Mouse (Mus musculus) spleen, adult 2 months (tissue): ENCODE measurements around the gene Echs1. TPM values are rescaled to one million over a fixed set of nuclear protein-coding genes. Genes with fewer than 3 reads are reported as not detected.
"Not testable (repeated sequence)": the region's sequence is repeated elsewhere in the genome, so short reads cannot be mapped to it uniquely, and the experiment has no call there.

Experiments
- DNase-seq, 2 experiments: peaks; one replicate each; pipeline versions ENCODE4 v3.0.0 to v3.0.0-alpha.2; 2012 to 2021; ENCODE audit warnings: low spot score in 2 of 2, low read depth in 1 of 2
- H3K27ac ChIP-seq: fragments of 200-500 bp; 2 replicates; pipeline ENCODE4 v1.5.1; 2012; ENCODE audit warnings: low read length, inconsistent platforms; ENCODE audit not compliant: insufficient read depth
- H3K27me3 ChIP-seq: fragments of 200-500 bp; 2 replicates; pipeline ENCODE4 v1.6.1; 2012; ENCODE audit warnings: mild to moderate bottlenecking, moderate library complexity, low read length, inconsistent platforms; ENCODE audit not compliant: control insufficient read depth, insufficient read depth
- H3K36me3 ChIP-seq: fragments of 200-500 bp; 2 replicates; pipeline ENCODE4 v1.6.1; 2012; ENCODE audit warnings: mild to moderate bottlenecking, low read length, inconsistent platforms; ENCODE audit not compliant: control insufficient read depth, insufficient read depth
- H3K4me1 ChIP-seq: fragments of 200-500 bp; 2 replicates; pipeline ENCODE4 v1.6.1; 2011; ENCODE audit warnings: inconsistent platforms; ENCODE audit not compliant: control insufficient read depth, insufficient read depth, insufficient read length
- H3K4me3 ChIP-seq: fragments of 200-500 bp; 2 replicates; pipeline ENCODE4 v1.5.1; 2011; ENCODE audit warnings: mild to moderate bottlenecking, inconsistent platforms; ENCODE audit not compliant: insufficient read depth, insufficient read length; ENCODE audit errors: extremely low read depth
- CTCF ChIP-seq: fragments of 200-500 bp; IDR thresholded peaks from 2 replicates; pipeline ENCODE4 v1.5.1; 2011; ENCODE audit warnings: mild to moderate bottlenecking, inconsistent platforms; ENCODE audit not compliant: insufficient read depth, insufficient read length, insufficient replicate concordance; ENCODE audit errors: extremely low read depth
- POLR2A ChIP-seq: fragments of 200-500 bp; IDR thresholded peaks from 2 replicates; pipeline ENCODE4 v1.6.1; 2011; ENCODE audit warnings: low read depth, low read length, inconsistent platforms
- WGBS: fragments of 180-500 bp; shearing (Covaris S2); methylation state at CpG from one replicate; pipeline ENCODE4 v1.1.7; 2018; 5-methylcytosine and 5-hydroxymethylcytosine counted together
- polyA plus RNA-seq: library from polyadenylated mRNA; depleted of rRNA; stranded (reverse); fragments of >200 nt; gene quantifications from 2 replicates; pipeline ENCODE4 v1.2.3, GENCODE M21; 2012

The Echs1 gene
- polyA plus RNA-seq, 1 experiment, result 29.5 TPM

DNA sequence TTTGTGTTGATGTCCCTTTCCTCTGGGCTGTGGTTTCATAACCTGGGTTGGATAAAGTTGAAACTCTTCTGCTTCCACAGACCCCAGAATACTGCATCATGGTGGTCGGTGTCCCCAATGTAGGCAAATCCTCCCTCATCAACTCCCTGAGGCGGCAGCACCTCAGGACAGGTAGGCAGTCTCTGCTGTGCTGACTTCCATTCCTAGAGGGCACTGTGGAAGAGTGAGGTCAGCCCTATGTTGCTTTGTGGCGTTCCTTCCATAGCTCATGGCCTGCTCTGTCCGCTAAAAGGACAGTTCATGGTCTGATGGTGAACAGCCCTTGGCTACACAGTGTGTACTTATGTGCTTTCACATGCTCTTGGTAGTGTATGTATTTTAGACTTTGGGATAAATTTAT, 28.3 kb upstream of the Echs1 start:
- Histone ChIP-seq H3K4me1 (no peaks in the 10 kb centered on the region), H3K4me3 (no peak overlapping the region), H3K27me3 (no peaks in the 10 kb centered on the region), H3K36me3 (peaks cover 14% of the 10 kb centered on the region), H3K27ac (no peak overlapping the region)
- WGBS, result 97% methylated on average over 4 of the region's 4 CpGs
- no peak for DNase-seq
- no peak for TF ChIP-seq POLR2A
- TF ChIP-seq CTCF, result no peak

DNA sequence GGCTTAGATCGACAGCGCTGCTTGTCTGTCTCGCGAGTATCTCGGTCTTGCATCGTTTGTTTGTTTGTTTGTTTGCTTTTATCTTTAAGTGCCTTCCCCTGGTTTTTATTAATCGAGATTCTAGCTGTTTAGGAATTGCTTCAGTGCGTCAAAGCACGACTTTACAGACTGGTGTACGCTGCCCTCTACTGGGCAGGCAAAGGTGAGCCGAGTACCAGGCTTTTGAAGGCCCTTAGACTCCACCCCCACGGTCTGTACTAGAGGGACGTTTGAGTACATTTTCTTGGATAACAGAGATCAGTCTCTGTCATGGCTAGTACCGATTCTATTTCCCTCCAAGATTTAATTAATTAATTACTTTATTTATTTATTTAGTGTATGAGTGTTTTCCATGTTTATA, 25.1 kb upstream of the Echs1 start:
- 5% methylated on average over 14 of the region's 14 CpGs for WGBS
- peak; percentile 60 to 71 for DNase-seq
- no peak overlapping the region for H3K4me3 ChIP-seq

DNA sequence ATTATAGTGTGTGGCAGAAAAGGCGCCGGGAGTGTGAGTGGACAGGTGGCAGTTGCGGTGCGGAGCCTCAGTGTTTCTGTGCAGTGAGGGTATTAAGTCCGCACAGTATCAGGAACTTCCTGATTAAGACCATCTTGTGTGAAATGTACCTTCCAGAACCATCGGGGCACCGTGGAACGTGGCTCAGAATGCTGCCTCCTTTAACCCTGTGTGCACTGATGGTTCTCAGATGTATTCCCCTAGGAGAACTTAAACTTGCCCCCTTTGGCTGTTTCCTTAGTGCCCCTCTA, 21.7 kb upstream of the Echs1 start:
- no peaks in the 10 kb centered on the region for H3K36me3 ChIP-seq
- peak overlapping the region; percentile 98 for H3K4me3 ChIP-seq
- peak overlapping the region; percentile 93 for H3K27ac ChIP-seq
- no peaks in the 10 kb centered on the region for H3K27me3 ChIP-seq
- TF ChIP-seq CTCF (no peak), POLR2A (no peak; the same call in 1 of the 2 replicates)
- H3K4me1 ChIP-seq, result no peaks in the 10 kb centered on the region
- no peak for DNase-seq
- under 1% methylated on average over 8 of the region's 8 CpGs for WGBS

More for the DNA sequence above, 25.1 kb upstream of the Echs1 start:
- Histone ChIP-seq H3K27ac (no peak overlapping the region), H3K4me1 (no peaks in the 10 kb centered on the region), H3K36me3 (peaks cover 3% of the 10 kb centered on the region), H3K27me3 (no peaks in the 10 kb centered on the region)
- peak; percentile 79; the same call in 1 of the 2 replicates for TF ChIP-seq CTCF
- no peak for TF ChIP-seq POLR2A

DNA sequence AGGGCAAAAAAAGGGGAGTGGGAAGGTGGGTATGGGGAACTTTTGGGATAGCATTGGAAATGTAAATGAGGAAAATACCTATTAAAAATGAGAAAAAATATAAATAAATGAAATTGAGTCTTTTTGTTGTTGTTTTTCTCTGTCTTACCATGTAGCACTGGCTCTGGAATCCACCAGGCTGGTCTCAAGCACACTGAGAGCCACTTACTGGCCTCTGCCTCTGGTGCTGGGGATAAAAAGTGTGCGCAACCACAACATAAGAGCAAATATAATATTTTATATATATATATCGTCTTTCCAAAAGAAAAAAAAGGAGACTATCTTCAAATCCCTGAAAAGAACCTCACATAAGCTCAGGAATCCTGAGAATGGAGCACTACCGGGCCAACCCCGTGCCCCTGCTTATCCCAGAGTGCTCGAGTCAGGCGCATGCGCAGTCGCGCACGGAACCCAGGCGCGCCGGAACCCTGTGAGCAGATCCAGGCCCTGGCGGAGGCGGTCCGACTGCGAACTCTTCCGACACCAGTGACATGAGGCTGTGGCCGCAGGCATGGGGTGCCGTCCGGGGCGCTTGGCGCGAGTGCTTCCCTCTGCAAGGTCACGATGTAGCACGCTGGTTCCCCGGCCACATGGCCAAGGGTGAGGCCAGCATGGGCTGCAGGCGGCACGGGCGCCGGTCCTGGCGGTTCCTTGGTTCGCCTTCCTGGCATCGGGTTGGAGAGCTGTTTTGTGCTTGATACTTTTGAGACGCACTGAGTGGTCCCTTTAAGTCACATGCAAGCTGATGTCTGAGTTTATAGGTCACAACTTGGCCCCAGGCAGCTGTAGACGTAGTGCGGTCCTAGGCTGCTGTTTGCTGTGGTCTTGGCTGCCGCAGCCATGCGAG, 21.1 kb upstream of the Echs1 start, which contains the start of gene Mtg1:
TSS of gene Mtg1 (plus strand) at position 430 of the 886 bp plus-strand sequence.
- DNase-seq, result peak; percentile 88
- 3% methylated on average over 39 of the region's 39 CpGs for WGBS

DNA sequence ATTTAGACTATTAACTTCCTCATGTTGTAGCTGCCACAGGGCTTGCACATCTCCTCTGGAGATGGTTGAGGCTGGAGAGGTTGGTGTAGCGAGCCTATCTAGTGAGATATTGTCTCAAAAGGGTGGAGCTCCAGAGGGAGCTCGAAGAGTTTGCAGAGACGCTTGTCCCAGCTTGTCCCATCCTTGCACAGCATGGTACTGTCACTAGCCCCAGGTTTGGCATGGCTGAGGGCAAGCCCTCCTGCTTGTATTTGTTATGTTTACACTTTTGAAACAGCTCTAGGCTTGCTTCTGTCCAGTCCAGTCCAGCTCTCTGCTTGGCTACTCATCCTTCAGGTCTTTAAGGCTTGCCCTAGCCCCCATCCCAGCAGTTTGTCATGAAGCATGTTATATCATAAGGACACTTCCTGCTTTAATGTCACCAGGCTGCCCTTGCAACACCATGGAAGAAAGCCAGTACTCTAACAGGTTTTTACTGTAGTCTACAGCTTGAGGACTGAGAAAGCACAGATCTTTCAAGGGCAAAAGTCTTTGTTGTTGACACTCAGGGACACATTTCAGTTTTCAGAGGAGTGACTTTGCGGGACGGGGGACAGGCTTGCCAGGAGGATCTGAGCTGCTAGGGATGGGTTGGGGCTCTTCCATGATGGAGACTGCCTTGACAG, 19.0 kb upstream of the Echs1 start:
- DNase-seq, result no peak
- no peak overlapping the region for H3K27ac ChIP-seq
- no peak overlapping the region for H3K4me3 ChIP-seq
- no peaks in the 10 kb centered on the region for H3K27me3 ChIP-seq
- no peaks in the 10 kb centered on the region for H3K36me3 ChIP-seq
- WGBS, result 88% methylated on average over 5 of the region's 5 CpGs
- H3K4me1 ChIP-seq, result no peaks in the 10 kb centered on the region
- TF ChIP-seq CTCF (no peak), POLR2A (no peak)

More for the DNA sequence above, 21.1 kb upstream of the Echs1 start, which contains the start of gene Mtg1:
- H3K36me3 ChIP-seq, result no peaks in the 10 kb centered on the region
- H3K4me1 ChIP-seq, result no peaks in the 10 kb centered on the region
- no peaks in the 10 kb centered on the region for H3K27me3 ChIP-seq
- peak within 1 kb of the TSS; percentile 98 for H3K4me3 ChIP-seq
- H3K27ac ChIP-seq, result peak within 1 kb of the TSS; percentile 93
- TF ChIP-seq CTCF (no peak), POLR2A (peak; percentile 58)

DNA sequence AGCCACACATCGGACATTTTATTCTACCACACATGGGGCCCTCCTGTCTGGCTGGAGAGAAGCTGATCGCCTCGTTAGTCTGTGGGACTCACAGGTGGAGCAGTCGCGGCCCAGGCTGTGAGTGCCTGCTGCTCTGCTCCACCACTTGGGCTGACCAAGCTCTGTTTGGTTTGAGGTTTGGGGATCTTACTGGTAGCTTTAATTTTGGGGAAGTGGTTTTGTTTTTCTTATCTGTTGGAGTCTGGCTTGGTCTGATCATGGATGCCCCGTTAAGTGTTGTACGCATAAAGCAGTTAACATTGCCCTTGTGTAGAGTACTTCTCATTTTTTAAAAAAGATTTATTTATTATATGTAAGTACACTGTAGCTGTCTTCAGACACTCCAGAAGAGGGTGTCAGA, 17.8 kb upstream of the Echs1 start:
- not testable (repeated sequence) for H3K4me3 ChIP-seq, H3K36me3 ChIP-seq, H3K27me3 ChIP-seq, H3K4me1 ChIP-seq, DNase-seq, H3K27ac ChIP-seq
- 35% methylated on average over 7 of the region's 7 CpGs for WGBS

DNA sequence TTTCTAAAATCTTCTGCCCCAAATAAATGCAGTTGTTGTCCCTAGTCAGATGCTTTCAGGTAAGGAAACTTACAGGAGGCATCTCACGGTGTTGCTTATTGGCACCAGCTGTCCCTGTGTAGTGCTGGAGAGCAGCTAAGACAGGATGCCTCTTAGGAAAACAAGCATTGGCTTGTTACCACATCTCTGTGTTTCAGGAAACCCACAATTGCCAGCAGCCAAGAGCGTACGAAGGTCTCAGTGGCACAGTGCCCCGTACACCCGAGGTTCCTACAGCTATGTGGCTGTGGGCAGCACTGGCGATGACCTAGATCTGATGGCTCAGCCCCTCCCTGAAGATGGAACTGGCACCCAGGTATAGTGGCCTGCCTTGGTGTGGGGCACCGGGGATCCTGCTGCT, 15.9 kb upstream of the Echs1 start:
- not testable (repeated sequence) for H3K4me3 ChIP-seq, H3K4me1 ChIP-seq, H3K27ac ChIP-seq, DNase-seq, H3K27me3 ChIP-seq, H3K36me3 ChIP-seq
- 45% methylated on average over 7 of the region's 7 CpGs for WGBS
